Comparison of ENCODE assay signal across 27 mouse cellular contexts in genomic region chr11:50205434-50205833, GRCm38 (mm10). TPM values are rescaled to one million over a fixed set of nuclear protein-coding genes. Genes with fewer than 3 reads are reported as not detected.
A peak's percentile ranks its signal among the peaks of the same experiment; 100 is the strongest.
DNase-seq lines count a peak whose midpoint lies in the region; ATAC-seq and TF ChIP-seq lines count a peak whose summit lies in the region.
"Had no signal": no experiment of that assay in that cellular context is flagged by ENCODE, and none has a peak within 500 bp of the region (broad histone marks: within the 10 kb centered on the region; RNA-seq: fewer than 3 reads in every experiment).

No protein-coding gene starts in this region.

- TF ChIP-seq EP300 in CH12.LX (IDR thresholded peaks at IDR 0.05; ENCODE audit: low read length): no peak

- TF ChIP-seq RAD21 in CH12.LX (IDR thresholded peaks at IDR 0.05; ENCODE audit: low read depth, low read length): no peak

- no peak overlapping the region for H3K27ac ChIP-seq in kidney, embryonic 14.5 days (ENCODE audit: low read depth, low read length)
- H3K27ac ChIP-seq in CH12.LX (ENCODE audit: insufficient read depth, low read depth): no peak overlapping the region
- H3K27ac ChIP-seq in brown adipose tissue, adult 24 weeks (replicated peaks; ENCODE audit: low read depth, low read length): peak overlapping the region; percentile 43
- H3K27ac ChIP-seq: embryonic facial prominence, embryonic 10.5 days; embryonic facial prominence, embryonic 15.5 days; forebrain, embryonic 12.5 days; heart, adult 2 months; heart, embryonic 13.5 days; hindbrain, embryonic 14.5 days; left cerebral cortex, adult 2 months; liver, embryonic 15.5 days; lung, embryonic 15.5 days; midbrain, embryonic 10.5 days; midbrain, embryonic 15.5 days had no signal

- TF ChIP-seq POLR2A in CH12.LX (IDR thresholded peaks at IDR 0.05; ENCODE audit: low read depth, low read length): 0 out of 2 replicates have a peak, but pooled peaks have one; percentile 14

- H3K4me1 ChIP-seq in kidney, embryonic 14.5 days (ENCODE audit: control insufficient read depth, insufficient read depth, low read length): no peaks in the 10 kb centered on the region; the same call in 1 of the 2 replicates
- H3K4me1 ChIP-seq in CH12.LX (ENCODE audit: control insufficient read depth in 1 of 2, insufficient read depth in 2 of 2): peaks cover 16 to 41% of the 10 kb centered on the region in 2 experiments
- peaks cover 8% of the 10 kb centered on the region for H3K4me1 ChIP-seq in brown adipose tissue, adult 24 weeks (ENCODE audit: control insufficient read depth, insufficient read depth, insufficient read length, low read length)

- H3K27me3 ChIP-seq in kidney, embryonic 14.5 days (ENCODE audit: control insufficient read depth, insufficient read depth, low read length): no peaks in the 10 kb centered on the region
- no peaks in the 10 kb centered on the region for H3K27me3 ChIP-seq in CH12.LX (replicated peaks)
- H3K27me3 ChIP-seq: embryonic facial prominence, embryonic 15.5 days; forebrain, embryonic 12.5 days; heart, embryonic 13.5 days; liver, embryonic 15.5 days; lung, embryonic 15.5 days; midbrain, embryonic 15.5 days had no signal

- ATAC-seq in kidney, embryonic 14.5 days (ENCODE audit: low FRiP score, low TSS enrichment): no peak
- ATAC-seq: forebrain, postnatal 0 days; midbrain, embryonic 15.5 days had no signal

- H3K4me3 ChIP-seq in kidney, embryonic 14.5 days (ENCODE audit: low read length): no peak overlapping the region
- no peak overlapping the region for H3K4me3 ChIP-seq in CH12.LX (replicated peaks in 1 of 3; ENCODE audit: low read depth in 2 of 3, low read length in 2 of 3, poor library complexity in 1 of 3)
- no peak overlapping the region for H3K4me3 ChIP-seq in brown adipose tissue, adult 24 weeks (ENCODE audit: insufficient read depth, low read depth, low read length)
- H3K4me3 ChIP-seq: embryonic facial prominence, embryonic 10.5 days; embryonic facial prominence, embryonic 15.5 days; forebrain, embryonic 12.5 days; heart, adult 2 months; heart, embryonic 13.5 days; left cerebral cortex, adult 2 months; liver, embryonic 15.5 days; lung, embryonic 15.5 days; midbrain, embryonic 10.5 days; midbrain, embryonic 15.5 days had no signal

- no peak for TF ChIP-seq CTCF in CH12.LX (conservative IDR thresholded peaks at IDR 0.05 in 1 of 2, IDR thresholded peaks at IDR 0.05 in 1 of 2; ENCODE audit: low read depth in 2 of 2, low read length in 2 of 2)

- H3K9ac ChIP-seq in kidney, embryonic 14.5 days (ENCODE audit: low read depth, low read length): no peak overlapping the region
- H3K9ac ChIP-seq in CH12.LX (ENCODE audit: insufficient read depth, low read depth): no peak overlapping the region
- H3K9ac ChIP-seq: embryonic facial prominence, embryonic 15.5 days; forebrain, embryonic 12.5 days; forebrain, postnatal 0 days; heart, embryonic 13.5 days; hindbrain, embryonic 14.5 days; liver, embryonic 15.5 days; lung, embryonic 15.5 days; midbrain, embryonic 15.5 days had no signal

- peaks cover 75% of the 10 kb centered on the region for H3K36me3 ChIP-seq in kidney, embryonic 14.5 days (ENCODE audit: control insufficient read depth, insufficient read depth, low read length)
- peaks cover 80 to 84% of the 10 kb centered on the region in 2 experiments for H3K36me3 ChIP-seq in CH12.LX (replicated peaks in 1 of 2; ENCODE audit: control insufficient read depth in 1 of 2, insufficient read depth in 1 of 2, low read length in 1 of 2)

- in situ Hi-C loops in CH12.LX (cut with MboI; ENCODE audit: low pct_ligation_motif_present, low pct_unique_long_range_greater_than_20kb, low sequenced_read_pairs): no loop called here

- no peaks in the 10 kb centered on the region for H3K9me3 ChIP-seq in kidney, embryonic 14.5 days (ENCODE audit: control insufficient read depth, low read length)
- no peaks in the 10 kb centered on the region for H3K9me3 ChIP-seq in CH12.LX (replicated peaks; ENCODE audit: low read length)
- H3K9me3 ChIP-seq: embryonic facial prominence, embryonic 10.5 days; embryonic facial prominence, embryonic 15.5 days; forebrain, embryonic 12.5 days; heart, embryonic 13.5 days; liver, embryonic 15.5 days; lung, embryonic 15.5 days; midbrain, embryonic 10.5 days; midbrain, embryonic 15.5 days had no signal

- peak; percentile 5 for DNase-seq in cerebellum, adult 9-11 months
- DNase-seq in cerebellum, adult 18-20 months: no peak
- DNase-seq in kidney, adult 9 months: peak; percentile 61
- DNase-seq in CH12.LX (ENCODE audit: extremely low read depth): no peak
- no peak for DNase-seq in embryo, embryonic 11 days
- DNase-seq: B cell, adult 2 months; forebrain, postnatal 0 days; gastrocnemius, postnatal 25 days; kidney, adult 11 months; kidney, postnatal 10 days; layer of hippocampus, adult 9-11 months; left cerebral cortex, postnatal 4 days; spleen, adult 18-20 months; thymus, postnatal 14 days had no signal

- dilution Hi-C loops in CH12.LX (cut with MboI; ENCODE audit: extremely low pct_ligation_motif_present, extremely low pct_unique_long_range_greater_than_20kb, low sequenced_read_pairs): no loop called here

- WGBS in kidney, embryonic 14.5 days: 90% methylated on average over 3 of the region's 3 CpGs

- H3K4me2 ChIP-seq in kidney, embryonic 14.5 days (replicated peaks; ENCODE audit: low read depth, low read length): no peak overlapping the region
- no peak overlapping the region for H3K4me2 ChIP-seq in CH12.LX (ENCODE audit: insufficient read depth, low read depth, poor library complexity, severe bottlenecking)
- H3K4me2 ChIP-seq: embryonic facial prominence, embryonic 15.5 days; forebrain, embryonic 12.5 days; heart, embryonic 13.5 days; hindbrain, embryonic 14.5 days; liver, embryonic 15.5 days; lung, embryonic 15.5 days; midbrain, embryonic 15.5 days had no signal

- H3K79me2 ChIP-seq in CH12.LX (replicated peaks; ENCODE audit: control insufficient read depth, extremely low read depth, insufficient read depth, poor library complexity, severe bottlenecking): peaks cover 65% of the 10 kb centered on the region

TF ChIP-seq in CH12.LX, 34 proteins besides CTCF, POLR2A, EP300 and RAD21:
- no peak for TF ChIP-seq HCFC1 (IDR thresholded peaks at IDR 0.05; ENCODE audit: low read depth, low read length)
- TF ChIP-seq MYC (IDR thresholded peaks at IDR 0.05; ENCODE audit: low read depth, low read length): no peak
- no peak for TF ChIP-seq JUN (IDR thresholded peaks at IDR 0.05; ENCODE audit: insufficient read depth, low read depth, low read length)
- no peak for TF ChIP-seq MXI1 (IDR thresholded peaks at IDR 0.05; ENCODE audit: low read depth, low read length)
- no peak for TF ChIP-seq NELFE (IDR thresholded peaks at IDR 0.05; ENCODE audit: low read depth, low read length)
- TF ChIP-seq MAFK (IDR thresholded peaks at IDR 0.05; ENCODE audit: insufficient replicate concordance, low read length): no peak
- no peak for TF ChIP-seq USF1 (IDR thresholded peaks at IDR 0.05; ENCODE audit: low read depth, low read length)
- no peak for TF ChIP-seq SIN3A (IDR thresholded peaks at IDR 0.05; ENCODE audit: low read length)
- no peak for TF ChIP-seq POLR2AphosphoS2 (IDR thresholded peaks at IDR 0.05; ENCODE audit: low read depth, low read length)
- TF ChIP-seq MAZ (IDR thresholded peaks at IDR 0.05; ENCODE audit: low read depth, low read length): no peak
- no peak for TF ChIP-seq ELF1 (IDR thresholded peaks at IDR 0.05; ENCODE audit: low read depth, low read length)
- TF ChIP-seq GABPA (IDR thresholded peaks at IDR 0.05; ENCODE audit: insufficient replicate concordance, low read depth, low read length): no peak
- TF ChIP-seq IRF4 (IDR thresholded peaks at IDR 0.05; ENCODE audit: low read depth, low read length): no peak
- no peak for TF ChIP-seq ZMIZ1 (IDR thresholded peaks at IDR 0.05; ENCODE audit: low read depth, low read length)
- TF ChIP-seq SMC3 (IDR thresholded peaks at IDR 0.05; ENCODE audit: low read depth, low read length): no peak
- TF ChIP-seq BHLHE40 (IDR thresholded peaks at IDR 0.05; ENCODE audit: low read depth, low read length): no peak
- TF ChIP-seq ZC3H11A (IDR thresholded peaks at IDR 0.05; ENCODE audit: low read depth, low read length): no peak

RNA-seq across cellular contexts. Expression of gene Sqstm1, which starts 5.2 kb away (rescaled TPM):
- polyA plus RNA-seq in kidney, embryonic 14.5 days (2014; fragmentation: Nextera tagmentation; extraction: Ambion mirVana): 128 and 197 TPM in 2 replicates
- 311 and 456 TPM in 2 replicates for total RNA-seq in CH12.LX (2012; rRNA removed)
- total RNA-seq in CH12.LX (2014; rRNA removed): 198 and 202 TPM in 2 replicates
- polyA plus RNA-seq in CH12.LX (2012; ENCODE audit: insufficient read length, low read depth): 579 and 599 TPM in 2 replicates
- 216 and 235 TPM in 2 replicates for polyA plus RNA-seq in brown adipose tissue, adult 24 weeks (2012; ENCODE audit: insufficient read depth, insufficient read length, missing spikeins)

RNA-seq across cellular contexts. Expression of gene Mgat4b, which starts 5.3 kb away (rescaled TPM):
- polyA plus RNA-seq in kidney, embryonic 14.5 days (2014; fragmentation: Nextera tagmentation; extraction: Ambion mirVana): 37.0 and 39.2 TPM in 2 replicates
- 12.8 and 16.2 TPM in 2 replicates for total RNA-seq in CH12.LX (2012; rRNA removed)
- 4.2 and 4.6 TPM in 2 replicates for total RNA-seq in CH12.LX (2014; rRNA removed)
- polyA plus RNA-seq in CH12.LX (2012; ENCODE audit: insufficient read length, low read depth): 27.2 and 27.4 TPM in 2 replicates
- 57.6 and 60.6 TPM in 2 replicates for polyA plus RNA-seq in brown adipose tissue, adult 24 weeks (2012; ENCODE audit: insufficient read depth, insufficient read length, missing spikeins)

RNA-seq across cellular contexts. Expression of gene Mrnip, which starts 31.2 kb away (rescaled TPM):
- polyA plus RNA-seq in kidney, embryonic 14.5 days (2014; fragmentation: Nextera tagmentation; extraction: Ambion mirVana): 21.8 and 22.0 TPM in 2 replicates
- total RNA-seq in CH12.LX (2012; rRNA removed) (30.4 and 36.7 TPM in 2 replicates), CH12.LX (2014; rRNA removed) (26.7 and 29.7 TPM in 2 replicates)
- polyA plus RNA-seq in CH12.LX (2012; ENCODE audit: insufficient read length, low read depth): 22.5 and 22.8 TPM in 2 replicates
- polyA plus RNA-seq in brown adipose tissue, adult 24 weeks (2012; ENCODE audit: insufficient read depth, insufficient read length, missing spikeins): 3.0 and 6.3 TPM in 2 replicates

RNA-seq across cellular contexts. Expression of gene Ltc4s, which starts 33.0 kb away (rescaled TPM):
- polyA plus RNA-seq in kidney, embryonic 14.5 days (2014; fragmentation: Nextera tagmentation; extraction: Ambion mirVana): 1.6 and 1.9 TPM in 2 replicates
- 1.1 and 1.4 TPM in 2 replicates for total RNA-seq in CH12.LX (2012; rRNA removed)
- 0.47 TPM in 1 of 2 replicates, not detected in the other for total RNA-seq in CH12.LX (2014; rRNA removed)
- 2.0 and 3.1 TPM in 2 replicates for polyA plus RNA-seq in CH12.LX (2012; ENCODE audit: insufficient read length, low read depth)
- polyA plus RNA-seq in brown adipose tissue, adult 24 weeks (2012; ENCODE audit: insufficient read depth, insufficient read length, missing spikeins): 27.5 and 45.3 TPM in 2 replicates

Comparison
In these comparisons a context has a peak if more than half of its experiments do, and no peak if none do; other contexts are left out.
1. DNase-seq: peak in cerebellum, adult 9-11 months (single experiment) and kidney, adult 9 months (single experiment); none in cerebellum, adult 18-20 months (0 of 2), CH12.LX (single experiment) and embryo, embryonic 11 days (single experiment).